Mouse (Mus musculus) retina, postnatal 1 day (tissue): ENCODE measurements around the gene Rab3gap2.

Experiments
- DNase-seq: peaks from one replicate; pipeline ENCODE4 v3.0.0-alpha.2; 2012

The Rab3gap2 gene

DNA sequence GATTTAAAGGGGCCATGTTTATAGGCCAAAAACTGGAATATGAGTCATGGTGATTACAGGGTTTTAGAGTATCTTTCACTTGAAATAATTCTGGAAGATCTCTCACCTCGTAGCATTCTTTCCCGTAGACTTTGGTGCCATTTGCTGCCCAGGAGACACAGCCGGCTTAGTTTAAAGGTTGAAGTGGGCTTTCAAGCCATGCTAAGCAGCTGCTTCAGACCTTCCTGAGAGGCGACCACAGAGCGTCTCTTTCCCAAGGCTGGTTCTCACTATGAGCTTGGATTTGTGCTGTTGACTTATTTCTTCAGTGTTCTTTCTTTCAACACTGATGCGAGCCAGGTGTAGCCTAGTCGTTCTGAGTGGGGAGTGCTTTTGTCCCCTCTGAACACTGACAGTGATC is 23.8 kb downstream of the Rab3gap2 start:
- no peak for DNase-seq

DNA sequence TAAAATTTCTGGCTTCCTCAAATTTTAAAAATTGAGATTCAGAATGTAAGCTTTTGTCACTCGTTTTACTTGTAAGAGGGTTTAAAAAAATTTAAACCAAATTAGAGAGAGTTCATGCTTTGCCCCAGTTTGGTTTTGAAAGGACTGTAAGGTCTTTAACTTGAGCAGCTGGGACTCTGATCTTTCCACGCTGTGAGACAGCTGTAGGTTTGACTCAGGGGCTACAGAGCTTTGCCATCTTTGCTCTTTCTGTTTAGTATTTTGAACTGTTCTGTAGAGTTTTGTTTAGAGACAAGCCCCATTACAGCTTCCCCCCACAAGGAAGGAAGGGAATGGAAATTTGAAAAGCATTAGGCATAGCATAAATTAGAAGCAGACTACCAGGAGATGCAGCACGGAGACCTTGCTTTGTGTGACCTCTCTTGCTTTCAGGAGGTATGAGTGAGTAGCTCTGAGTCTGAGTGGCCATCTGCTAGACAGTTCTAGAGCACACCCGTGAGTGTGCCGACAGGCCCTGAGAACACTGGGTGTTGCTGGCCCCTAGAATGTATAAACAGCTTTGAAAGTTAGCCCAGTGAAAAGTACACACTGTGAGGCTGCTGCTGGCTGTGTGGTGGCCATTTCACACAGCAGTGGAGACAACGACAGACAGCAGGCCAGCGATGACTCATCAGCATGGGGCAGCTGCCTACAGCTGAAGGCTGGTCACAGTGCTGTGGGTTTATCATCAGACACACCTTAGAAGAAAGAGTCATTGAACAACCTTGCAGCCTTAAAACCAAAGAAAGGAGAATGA is 25.7 kb downstream of the Rab3gap2 start:
- peak; percentile 15 for DNase-seq

DNA sequence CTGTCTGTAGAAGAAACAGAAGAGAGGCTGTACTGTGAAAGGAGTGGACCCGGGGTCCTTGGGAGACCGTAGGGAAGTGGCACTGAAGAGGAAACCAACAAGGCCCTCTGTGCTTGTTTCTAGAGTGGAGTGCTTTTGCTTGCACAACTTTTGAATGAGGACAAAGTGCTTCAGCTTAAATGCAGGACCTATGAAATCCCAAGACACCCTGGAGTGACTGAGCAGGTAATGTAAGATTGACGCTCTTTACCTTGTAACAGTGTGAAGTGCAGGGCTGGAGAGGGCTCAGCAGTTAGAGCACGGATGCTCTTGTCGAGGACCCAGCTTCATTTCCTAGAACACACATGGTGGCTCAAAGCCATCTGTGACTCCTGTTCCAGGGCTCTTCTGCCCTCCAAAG is 31.9 kb downstream of the Rab3gap2 start:
- no peak for DNase-seq

DNA sequence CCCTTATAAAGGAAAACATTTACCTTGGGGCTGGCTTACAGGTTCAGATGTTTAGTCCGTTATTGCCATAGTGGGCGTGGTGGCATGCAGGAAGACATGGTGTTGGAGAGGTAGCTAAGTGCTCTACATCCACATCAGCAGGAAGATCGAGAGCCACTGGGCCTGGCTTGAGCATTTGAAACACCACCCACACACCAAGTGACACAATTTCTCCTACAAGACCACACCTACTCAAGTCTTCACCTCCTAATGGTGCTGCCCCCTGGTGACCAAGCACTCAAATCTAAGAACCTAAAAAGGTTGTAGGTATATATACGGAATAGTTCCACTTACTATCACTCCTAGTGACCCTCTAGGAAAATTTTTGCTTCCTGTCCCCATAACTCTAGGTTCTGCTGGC is 32.6 kb downstream of the Rab3gap2 start:
- peak; percentile 32 for DNase-seq

DNA sequence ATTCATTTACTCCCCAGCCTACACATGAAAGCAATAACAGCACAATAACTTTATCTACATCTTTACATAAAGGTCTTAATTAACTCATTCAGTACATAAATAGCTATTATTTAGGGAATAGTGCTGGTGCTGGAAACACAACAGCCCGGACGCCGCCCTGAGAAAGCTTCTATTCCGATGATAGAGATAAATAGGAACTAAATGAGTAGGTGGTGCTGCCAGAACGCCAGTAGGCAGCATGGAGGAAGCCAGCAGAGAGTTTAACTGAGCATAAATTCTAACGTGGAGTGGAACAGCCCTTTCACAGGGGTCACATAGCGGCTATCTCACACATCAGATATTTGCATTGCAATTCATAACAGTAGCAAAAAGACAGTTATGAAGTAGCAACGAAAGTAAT is 39.1 kb downstream of the Rab3gap2 start:
- no peak for DNase-seq

DNA sequence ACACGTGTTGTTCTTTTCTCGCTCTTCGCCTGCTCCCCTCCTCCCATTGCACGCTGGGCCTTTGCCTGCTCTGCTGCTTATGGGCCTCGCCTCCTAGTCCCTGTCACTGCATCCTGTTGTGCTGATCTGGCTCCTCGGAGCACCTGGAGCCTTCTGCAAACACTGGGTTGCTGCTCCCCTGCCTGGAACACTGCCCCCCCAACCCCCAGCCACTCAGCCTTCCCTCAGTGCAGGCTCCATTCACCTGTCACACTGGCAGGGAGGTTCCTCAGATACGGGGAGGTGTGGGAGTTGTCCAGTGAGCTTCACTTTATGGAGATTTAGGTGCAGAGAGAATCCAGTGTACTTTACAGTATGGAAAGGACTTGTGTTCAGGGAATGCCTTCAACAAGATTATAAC is 41.5 kb downstream of the Rab3gap2 start:
- no peak for DNase-seq

DNA sequence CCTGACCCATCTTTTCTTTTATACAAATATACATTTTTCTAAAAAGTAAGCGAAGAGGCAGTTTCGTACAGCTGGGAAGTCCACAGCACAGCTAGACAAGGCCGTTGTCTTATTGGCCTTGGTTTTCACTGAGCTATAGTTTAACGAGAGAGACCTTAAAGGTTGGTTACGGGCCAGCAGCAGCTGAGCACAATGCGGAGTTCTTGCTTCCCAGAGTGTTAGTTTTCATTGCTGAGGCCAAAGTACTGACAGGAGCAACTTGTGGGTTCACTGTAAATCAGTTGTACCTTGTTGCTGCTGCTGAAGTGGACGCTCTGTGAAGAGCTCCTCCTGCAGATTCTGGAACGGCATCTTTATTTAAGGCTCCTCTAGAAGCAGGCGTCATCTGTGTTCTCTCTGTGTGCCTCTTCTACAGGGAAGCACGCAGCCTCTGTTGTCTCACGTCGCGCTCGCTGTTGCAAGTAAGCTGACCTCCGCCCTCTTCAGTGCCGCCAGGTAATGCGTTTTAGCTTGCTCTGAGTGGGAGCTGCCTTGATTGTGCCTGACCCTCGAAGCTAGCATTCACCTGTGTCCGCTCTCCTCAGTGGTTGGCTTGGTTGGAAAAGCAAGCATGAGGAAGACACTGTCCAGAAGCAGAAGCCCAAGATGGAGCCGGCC is 43.6 kb downstream of the Rab3gap2 start:
- no peak for DNase-seq

DNA sequence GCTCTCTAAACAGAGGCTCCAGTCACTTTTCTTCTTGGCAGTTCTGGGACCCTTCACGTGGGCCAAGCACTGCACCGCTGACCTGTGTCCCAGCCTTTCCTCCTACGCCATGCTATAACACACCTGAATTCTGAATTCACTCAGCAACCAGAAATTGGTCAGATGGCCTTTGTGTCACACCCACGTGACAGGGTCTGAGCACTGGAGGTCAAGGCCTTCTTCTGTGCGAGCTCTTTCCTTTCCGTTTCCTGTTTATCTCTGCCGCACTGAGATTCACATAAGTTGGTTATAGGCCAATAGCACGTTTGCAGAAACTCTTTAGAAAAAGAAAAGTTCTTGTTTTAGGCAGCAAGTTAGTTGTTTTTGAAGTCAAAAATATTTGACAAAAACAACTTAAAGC is 44.8 kb downstream of the Rab3gap2 start:
- DNase-seq = no peak

DNA sequence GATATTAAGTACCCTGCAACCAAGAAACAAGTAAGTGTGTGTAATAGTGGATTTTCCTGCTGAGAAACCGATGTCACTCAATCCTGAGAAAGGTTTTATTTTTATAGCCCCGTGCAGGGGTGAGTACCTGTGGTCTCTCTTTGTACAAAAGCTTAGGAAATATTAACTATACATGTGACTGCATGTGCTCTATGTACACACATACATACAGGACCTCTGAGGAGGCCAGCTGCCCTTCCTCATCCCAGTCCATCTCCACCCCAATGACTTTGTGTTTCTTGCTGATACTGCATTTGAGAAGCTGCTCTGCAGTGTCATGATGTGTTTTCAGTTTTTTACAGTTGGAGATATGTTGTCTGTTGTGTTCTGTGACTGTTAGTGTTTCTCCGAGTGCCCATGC is 48.4 kb downstream of the Rab3gap2 start:
- DNase-seq = no peak

DNA sequence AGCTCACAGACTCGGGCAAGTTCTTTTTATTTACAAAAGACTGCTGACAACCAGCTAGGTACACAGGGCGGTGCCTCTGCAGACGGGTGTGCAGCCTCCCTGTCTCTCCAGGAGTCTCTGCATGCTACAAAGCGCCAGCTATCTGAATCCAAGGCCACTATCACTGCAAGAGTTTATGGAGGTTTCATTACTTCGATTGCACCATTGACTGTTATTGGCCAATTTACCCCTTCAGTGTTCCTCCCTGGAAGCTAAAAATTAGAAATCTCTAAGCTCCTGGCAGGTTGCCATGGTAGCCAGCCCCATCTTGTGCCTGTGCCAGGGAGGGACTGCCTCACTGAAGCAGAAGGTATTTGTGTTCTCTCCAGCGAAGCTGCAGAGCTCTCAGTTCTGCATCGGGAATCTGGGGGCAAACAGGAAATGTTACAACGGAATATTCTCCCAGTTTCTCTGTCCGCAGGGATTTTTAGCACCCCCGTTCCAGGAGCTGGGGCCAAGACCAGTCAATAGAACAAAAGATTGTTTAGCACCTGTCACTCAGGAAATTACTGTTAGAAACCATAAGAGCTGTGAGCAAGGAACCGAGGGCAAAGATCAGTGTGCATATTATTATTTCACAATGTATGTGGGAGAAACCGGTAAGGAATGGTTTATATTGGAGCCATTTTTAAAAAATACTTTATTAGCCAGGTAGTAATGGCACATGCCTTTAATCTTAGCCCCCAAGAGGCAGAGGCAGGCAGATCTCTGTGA is 49.4 kb downstream of the Rab3gap2 start:
- DNase-seq = peak; percentile 7

DNA sequence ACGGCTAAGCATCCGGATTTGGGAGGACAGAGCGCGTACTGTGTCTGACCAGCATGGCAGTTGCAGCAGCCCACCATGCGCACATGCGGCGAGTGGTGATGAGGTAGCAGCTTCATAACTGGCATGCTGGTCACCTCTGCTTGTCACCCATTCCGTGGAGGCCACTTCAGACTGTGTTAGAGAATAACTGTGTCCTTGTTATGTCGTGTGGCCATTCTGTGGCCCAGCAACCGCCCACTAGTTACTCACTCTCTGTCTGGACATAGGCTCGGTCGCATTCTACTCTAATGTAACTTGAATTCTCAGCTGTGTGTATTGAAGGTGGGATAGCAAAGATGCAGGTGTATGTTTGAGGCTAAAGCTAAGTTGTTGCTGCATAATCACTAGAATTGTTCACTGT is 51.4 kb downstream of the Rab3gap2 start:
- no peak for DNase-seq

DNA sequence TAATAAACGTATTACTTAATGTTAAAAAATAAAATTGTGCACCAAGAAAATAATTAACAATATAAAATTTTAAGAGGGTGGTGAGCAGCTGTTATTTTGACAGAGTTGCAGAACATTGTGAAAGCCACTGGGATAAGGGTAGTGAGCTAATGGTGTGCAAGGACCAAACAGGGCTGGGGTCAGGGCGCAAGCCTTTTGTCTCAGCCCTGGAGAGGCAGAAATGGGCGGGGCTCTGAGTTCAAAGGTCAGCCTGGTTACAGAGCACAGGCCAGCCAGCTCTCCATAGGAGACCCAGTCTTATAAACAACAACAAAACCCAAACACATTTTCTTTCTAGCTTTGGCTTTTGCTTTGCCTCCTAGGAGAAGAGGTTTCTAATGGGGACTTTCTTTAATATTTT is 52.8 kb downstream of the Rab3gap2 start:
- DNase-seq = peak; percentile 11

DNA sequence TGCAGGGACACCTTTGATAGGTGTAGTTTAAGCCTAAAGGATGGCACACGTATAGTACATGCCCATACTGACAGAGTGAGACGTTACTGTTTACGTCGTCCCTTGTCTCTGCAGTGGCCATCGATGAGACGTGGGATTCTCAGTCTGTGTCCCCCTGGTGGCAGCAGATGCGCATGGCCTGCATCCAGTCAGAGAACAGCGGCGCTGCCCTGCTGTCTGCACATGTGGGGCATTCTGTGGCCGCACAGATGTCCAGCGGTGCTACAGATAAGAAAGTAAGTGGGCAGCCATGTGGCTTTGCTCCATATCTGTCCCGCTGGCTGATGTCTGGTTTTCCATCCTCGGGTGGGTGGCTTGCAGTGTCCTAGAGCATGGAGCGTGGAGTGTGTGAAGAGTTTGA is 58.6 kb downstream of the Rab3gap2 start:
- peak; percentile 53 for DNase-seq

DNA sequence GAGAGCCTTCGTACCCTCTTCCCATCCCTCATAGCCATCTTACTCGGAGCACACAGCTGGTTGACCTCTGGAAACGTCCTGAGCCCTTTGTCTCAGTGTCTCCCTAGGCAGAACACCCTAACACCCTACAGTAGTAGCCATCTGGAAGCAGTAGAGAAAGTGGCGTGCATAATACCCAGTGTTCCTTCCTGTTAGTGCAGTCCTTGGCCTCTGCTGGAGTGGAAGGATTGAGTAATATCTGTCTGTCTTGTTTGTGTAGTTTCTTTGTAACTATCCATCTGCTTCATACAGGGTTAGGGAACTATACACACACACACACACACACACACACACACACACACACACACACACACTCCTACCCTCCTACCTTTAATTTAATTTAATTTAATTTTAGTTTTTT is 64.8 kb downstream of the Rab3gap2 start:
- no peak for DNase-seq

DNA sequence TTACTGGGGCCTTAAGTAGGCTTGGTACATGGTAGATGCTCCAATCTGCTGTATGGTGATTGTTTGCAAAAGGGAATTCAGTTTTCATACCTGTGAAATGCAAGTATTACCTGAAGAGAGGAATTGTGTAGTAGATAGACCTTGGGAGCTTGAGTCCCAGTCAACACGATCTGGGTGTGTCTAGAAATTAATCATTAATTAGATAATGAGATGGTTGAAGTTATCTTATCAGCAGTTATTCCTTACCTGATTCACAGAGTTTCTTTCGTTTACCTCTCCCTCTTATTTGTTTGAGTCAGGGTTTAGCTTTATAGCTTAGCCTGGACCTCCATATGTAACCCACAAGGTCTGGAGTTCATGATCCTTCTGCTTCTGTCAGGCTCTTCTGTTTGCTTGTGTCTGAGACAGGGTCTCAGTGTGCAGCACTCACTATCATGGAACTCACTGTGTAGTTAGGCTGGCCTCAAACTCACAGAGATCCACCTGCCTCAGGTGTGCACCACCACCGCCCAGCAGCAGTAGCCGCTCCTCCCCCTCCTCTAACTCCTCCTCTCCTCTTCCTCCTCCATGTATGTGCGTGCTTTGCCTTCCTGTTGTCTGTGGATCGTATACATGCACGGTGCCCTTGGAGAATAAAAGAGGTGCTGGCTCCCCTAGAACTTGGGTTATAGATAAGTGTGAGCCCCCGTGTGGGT is 66.6 kb downstream of the Rab3gap2 start:
- DNase-seq = no peak

DNA sequence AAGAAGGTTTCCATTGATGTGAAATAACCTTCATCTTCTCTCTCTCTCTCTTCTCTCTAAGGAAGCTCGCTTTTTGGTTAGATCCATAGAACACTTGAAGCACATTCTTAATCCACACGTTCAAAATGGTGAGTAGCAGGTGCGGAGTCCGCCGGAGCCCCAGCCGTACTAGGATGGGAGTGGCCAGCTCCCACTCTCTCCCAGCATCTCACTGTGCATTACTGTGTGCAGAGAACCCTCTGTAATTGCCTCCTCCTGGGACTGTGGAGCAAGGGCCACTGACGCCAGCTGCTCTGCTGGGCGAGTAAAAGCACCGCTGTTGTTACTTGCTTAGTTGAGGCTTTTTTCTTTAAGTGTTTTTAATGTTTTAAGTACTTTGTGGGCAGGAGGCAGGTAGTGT is 67.5 kb downstream of the Rab3gap2 start:
- DNase-seq = no peak

DNA sequence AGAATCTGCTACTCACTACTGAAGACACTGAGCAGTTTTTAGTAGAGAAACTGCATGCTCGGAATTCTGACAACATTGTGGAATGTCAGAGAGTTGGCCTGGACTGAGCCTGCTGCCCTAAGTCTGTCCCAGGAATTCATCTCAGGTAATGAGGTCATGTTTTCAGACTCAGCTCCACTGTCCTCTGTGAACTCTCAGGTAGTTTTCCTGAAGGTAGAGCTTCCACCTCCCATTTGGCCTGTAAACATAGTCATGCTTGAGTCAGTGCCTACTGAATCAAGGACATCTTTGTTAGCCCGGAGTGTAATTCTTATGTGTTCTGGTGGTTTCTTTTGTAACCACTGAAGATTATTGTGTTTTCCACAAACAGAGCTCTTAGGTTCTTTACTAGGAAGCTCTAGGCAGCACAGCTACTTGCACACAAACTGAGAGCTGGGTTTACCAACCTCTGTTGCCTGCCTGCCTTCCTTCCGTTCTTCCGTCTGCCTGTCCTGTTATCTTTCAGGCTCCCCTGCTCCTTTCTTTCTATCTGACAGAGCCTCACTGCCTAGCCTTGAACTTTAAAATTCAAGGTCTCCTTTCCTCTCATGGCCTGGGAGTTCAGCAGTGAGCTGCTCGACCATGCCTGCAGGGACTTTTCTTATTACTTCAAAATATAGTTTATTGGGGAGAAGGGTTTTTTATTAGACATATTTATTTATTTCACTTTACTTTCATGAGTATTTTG is 71.1 kb downstream of the Rab3gap2 start:
- no peak for DNase-seq

DNA sequence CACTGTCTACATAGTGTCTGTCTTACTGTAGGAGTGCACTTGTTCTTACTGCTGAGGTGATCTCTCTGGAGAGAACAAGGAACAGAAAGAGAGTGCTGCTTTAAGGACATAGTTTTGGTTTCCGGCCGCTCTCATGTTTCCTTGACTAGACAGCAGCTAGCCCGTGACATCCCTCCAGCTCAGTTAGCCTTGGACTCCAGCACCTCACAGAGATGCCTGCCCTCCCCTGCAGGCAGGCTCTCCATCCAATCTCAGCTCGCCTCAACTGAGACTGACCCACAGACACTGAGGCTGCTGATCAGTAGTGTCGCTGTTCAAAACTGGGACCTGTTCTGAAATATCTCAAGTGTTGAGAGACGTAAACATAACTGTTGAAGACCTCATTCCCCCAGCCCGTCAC is 72.1 kb downstream of the Rab3gap2 start:
- no peak for DNase-seq

DNA sequence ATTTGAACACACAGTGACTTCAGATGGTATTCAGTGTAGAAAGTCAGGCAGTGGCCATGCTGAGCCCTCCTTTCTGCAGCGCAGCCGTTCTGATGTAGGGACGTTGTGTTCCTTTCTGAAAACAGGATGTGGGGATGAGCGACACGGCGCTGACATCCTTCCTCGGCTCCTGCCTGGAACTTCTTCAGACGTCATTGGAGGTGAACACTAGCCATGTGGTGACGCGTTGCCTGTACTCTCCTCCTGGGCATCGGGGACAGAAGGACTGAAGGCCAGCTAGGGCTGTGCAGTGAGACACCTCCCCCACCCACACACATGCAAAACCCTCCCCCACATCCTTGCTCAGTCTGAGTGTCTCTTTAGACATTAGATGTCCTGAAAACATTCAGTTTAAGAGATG is 73.1 kb downstream of the Rab3gap2 start:
- no peak for DNase-seq

DNA sequence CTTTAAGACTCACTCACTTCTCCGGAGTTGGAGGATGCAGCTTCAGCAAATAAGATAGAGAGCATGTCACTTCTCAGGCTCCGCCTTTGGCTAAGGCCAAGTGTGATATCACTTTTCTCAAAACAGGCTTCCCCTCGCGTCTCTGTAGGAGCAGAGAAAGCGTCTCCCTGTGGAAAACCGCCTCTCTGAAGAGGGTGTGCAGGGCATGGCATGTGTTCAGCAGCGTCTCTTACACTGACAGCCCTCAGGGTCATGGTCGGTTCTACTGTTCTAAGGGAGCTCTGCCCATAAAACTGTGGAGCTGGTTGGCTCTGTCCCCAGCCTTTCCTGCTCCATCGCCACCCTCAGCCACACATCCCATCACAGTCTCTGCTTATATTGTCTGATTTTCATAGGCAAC is 75.4 kb downstream of the Rab3gap2 start:
- DNase-seq = no peak

DNA sequence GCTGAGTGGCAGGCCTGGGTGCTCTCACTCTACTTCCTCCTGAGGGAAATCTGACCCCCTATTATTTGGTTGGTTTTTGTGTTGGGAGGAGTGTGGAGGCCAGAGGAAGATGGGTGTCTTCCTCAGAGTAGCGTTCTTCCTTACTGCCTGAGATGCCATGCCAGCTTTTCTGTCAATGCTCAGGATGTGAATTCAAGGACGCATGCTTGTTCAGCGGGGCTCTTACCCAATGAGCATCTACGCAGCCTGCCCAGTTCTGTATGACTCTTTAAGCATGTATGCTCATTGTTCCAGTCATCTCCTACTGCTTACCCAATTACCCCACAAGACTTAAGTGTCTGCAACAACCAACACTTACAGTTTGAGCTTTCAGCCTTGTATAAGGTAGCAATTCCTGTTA is 76.7 kb downstream of the Rab3gap2 start:
- no peak for DNase-seq

DNA sequence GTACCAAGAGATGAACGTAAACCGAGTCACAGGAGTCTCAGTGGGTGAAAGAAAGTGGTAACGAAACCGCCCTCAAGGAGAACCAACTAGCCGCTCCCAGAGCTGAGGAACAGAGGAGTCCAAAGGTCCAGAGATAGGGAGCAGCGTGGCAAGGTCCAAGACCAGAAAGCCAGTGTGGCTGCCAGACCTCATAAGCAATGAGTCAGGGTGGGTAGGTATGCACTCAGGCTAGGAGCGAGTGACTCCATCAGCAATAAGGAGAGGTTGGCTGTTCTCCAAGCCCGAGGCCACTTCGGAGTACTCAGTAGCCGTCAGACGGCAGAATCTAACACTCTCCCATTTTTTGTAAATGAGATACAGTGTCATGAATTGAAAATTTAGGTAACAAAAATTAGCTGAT is 78.9 kb downstream of the Rab3gap2 start:
- DNase-seq = no peak

DNA sequence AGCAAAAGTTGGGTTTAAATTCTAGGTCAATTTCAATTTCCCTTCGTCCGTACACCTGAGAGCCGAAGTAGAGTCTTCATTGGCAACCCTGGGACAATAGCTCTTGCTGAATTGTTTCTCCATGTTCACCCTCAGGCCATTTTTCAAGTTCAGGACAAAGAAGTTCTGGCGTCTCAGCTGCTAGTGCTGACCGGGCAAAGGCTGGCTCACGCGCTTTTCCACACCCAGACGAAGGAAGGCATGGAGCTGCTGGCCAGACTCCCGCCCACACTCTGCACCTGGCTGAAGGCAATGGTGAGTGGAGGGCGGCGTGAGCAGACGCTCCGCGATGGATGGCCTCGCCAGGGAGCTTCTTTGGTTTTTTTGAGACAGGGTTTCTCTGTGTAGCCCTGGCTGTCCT is 79.3 kb downstream of the Rab3gap2 start:
- DNase-seq = no peak
